Mouse (Mus musculus) urinary bladder, adult 18-20 months (tissue): ENCODE measurements around the gene C730034F03Rik.
"Not testable (repeated sequence)": the region's sequence is repeated elsewhere in the genome, so short reads cannot be mapped to it uniquely, and the experiment has no call there.

Experiments
- DNase-seq, 2 experiments: peaks; one replicate each; pipeline ENCODE4 v3.0.0; 2022; ENCODE audit warnings: low spot score in 2 of 2, mixed read lengths in 2 of 2

The C730034F03Rik gene

DNA sequence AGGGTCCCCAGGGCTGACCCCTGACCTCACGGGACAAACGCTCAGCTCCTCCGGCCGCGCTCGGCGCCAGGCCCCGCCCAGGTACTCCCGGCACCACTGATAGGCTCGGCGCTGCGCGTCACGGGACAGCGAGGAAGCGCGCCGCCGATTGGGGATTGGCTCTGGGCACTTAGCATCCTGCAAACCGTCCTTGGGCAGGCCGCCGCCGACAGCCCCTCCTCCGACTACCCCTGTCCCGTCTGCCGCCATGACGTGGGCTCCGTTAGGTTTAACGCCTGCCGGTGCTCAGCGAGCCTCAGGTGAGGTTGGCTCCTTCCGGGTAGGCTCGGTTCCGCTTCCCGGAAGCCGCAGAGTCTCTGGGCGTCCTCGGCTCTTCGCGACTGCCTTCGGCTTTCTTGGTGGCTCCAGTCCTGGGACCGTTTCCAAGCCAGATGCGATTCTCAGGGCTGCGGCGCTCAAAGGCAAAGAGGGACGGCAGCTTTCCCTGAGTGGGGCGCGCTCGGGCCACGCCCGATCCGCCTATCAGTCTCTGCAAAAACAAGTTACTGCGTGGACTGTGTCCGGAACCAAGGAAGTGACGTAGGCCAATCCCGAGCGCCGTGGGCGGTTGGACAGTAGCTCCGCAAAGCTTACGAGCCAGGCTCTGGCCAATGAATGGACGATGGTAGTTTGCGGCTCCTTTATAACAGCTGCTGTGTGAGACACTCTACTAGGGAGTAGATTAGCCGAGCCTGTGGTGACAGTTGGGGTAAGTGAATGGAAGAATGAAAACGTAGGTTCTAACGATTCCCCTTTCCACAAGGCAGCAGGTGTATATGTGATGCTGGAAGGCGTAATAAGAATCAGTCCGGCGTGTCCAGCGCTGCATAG is at the start of gene C730034F03Rik, which contains the start of the genes Gm44502 and Chkb:
C730034F03Rik (plus strand) TSS at position 238 of the 870 bp plus-strand sequence.
Gm44502 (minus strand) TSS at position 345 of the 870 bp plus-strand sequence.
Chkb (minus strand) TSS at position 557 of the 870 bp plus-strand sequence.
- DNase-seq = peak; percentile 85 to 89

DNA sequence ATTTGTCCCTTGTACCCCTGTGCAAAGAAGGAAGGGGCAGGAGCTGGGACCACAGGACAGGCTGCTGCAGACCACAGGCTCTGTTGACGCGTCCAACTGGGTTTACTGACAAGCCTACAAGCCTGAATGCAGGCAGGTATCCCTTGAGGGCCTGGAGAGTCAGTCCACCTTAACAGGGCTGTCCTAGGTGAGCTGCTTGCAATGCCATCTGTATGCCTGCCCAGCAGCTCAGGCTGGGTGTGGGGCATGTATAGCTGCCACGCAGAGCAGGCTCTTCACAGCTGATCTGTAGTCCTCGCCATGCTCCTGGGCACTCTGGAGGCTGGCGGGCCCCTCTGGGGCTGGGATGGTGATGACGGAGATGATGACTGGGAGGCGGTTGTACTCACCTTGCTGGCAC is 44.8 kb upstream of the C730034F03Rik start, which contains the start of gene Klhdc7b:
Klhdc7b (plus strand) TSS at position 301 of the 400 bp plus-strand sequence.
- DNase-seq = no peak

DNA sequence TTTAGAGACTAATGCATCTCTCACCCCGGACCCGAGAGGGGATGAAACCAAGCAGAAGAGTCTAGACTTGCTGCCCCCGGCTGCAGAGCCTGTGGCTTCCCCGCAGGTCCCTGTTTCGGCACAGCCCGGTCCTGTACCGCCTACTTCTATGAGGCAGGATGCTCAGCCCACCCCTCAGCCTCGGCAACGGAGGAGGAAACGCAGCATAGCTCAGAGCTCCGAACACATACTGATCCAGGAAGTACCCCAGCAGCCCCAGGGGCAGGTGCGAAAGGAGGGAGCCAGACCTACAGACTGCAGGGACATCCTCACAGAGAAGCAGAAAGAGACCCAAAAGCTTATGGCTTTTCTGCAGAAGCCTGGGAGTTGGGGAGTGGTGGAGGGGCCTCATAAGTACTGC is 42.3 kb upstream of the C730034F03Rik start:
- no peak for DNase-seq

DNA sequence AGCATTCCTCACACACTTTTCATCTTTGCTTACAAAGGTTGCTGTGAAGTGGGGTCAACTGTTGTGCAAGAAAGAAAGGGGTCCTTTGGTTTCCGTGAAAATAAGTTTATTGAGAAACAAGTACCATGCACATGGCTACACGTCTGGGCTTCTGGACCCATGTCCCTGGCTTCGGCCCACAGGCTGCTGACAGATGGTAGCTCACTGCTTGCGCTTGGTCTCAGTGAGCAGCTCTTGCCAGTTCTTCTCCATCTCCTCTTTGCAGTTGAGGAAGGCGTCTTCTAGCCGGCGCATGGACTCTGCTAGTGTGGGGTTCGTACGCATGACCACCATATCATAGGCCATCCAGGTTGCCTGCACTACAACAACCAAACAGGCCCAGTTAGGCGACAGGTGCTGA is 39.3 kb upstream of the C730034F03Rik start:
- no peak for DNase-seq

DNA sequence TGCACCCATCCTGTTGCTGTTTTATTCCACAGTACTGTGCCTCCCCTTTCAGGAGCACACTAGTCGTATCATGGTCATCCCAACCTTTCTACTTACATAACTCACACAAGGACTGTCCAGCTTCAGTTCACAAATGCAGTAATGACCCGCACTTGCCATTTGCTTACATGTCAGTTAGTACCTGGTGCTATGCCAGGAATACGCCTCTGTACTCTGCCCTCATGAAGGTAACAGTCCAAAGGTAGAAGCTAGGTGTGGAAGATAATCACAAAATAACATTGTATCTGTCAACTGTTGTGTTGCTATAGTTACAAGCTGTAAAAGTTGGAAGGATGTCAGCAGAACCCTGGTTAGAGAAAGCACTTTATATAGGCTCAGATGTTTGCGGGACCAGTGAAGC is 32.5 kb upstream of the C730034F03Rik start:
- no peak for DNase-seq

DNA sequence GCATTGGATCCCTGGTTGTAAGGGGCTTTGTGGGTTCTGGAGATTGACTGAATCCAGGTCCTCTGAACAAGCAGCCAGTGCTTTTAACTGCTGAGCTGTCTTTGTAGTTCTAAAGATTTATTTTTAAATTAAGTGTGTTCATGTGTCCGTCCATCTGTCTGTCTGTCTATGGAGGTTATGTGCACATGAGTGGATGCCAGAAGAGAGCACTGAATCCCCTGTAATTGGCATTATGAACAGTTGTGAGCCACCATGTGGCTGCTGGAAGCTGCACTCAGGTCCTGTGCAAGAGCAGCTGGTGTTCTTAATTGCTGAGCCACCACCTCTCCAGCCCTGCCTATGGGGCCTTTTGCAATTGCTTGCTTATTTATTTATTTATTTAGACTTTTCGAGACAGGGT is 31.2 kb upstream of the C730034F03Rik start:
- DNase-seq = no peak

DNA sequence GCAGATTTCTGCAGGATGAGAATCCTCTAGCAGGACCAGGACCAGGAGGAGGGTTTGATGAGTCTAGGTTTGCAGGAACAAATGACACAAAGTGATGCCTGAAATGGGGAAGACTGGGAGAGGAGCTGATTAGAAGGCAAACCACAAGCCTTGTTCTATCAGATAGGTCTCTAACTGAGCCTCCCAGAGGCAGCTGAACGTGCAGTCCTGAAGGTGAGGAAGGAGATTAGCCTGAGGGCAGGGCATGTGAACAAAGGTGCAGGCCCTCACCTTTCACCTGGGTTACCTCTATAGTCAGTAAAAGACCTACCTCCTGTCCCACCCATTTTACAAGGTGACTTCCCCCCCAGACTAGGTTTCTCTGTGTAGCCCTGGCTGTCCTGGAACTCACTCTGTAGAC is 29.7 kb upstream of the C730034F03Rik start:
- DNase-seq = no peak

DNA sequence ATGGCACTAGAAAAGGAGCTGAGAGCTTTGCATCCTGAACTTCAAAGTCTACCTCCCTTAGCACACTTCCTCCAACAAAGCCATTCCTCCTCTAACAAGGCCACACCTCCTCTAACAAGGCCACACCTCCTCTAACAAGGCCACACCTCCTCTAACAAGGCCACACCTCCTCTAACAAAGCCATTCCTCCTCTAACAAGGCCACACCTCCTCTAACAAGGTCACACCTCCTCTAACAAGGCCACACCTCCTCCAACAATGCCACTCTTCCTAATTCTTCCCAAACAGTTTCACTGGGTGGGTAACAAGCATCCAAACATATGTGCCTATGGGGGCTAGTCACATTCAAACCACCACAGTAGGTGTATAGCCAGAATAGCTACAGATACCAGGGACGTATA is 26.9 kb upstream of the C730034F03Rik start:
- DNase-seq = no peak

DNA sequence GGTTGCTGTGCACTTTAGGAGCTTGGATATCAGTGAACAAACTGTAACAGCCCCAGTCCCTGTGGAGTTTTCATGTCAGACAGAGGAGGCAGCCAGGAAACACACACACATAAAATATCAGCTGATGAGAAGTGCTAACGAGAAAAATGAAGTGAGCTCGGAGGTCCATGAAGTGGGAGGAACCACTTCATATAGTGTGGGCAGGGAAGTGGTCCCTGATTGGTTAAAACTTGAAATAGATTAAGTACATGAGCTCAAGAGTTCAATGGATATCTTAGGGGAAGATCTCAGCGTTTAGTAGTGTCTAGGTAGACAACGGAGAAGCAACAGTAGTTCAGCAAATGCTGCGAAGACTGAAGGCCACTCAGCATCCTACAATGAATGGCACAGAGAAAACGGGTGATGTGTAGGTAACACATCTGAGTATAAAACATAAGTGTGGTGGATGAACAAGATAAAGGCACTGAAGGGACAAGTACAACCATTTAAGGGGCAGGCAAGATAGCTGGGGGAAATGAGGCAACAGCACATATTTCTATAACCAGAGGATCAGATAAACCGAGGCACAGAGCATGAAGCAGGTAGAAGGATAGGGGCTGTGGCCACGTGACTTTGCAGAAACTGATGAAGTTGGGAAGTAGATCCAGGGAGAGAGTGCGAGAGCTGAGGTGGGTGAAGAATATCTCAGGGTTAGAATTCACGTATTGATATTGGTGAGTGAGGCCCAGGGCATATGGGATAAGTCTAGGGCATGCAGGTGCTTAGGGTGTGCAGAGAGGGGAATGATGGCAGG is 24.4 kb upstream of the C730034F03Rik start:
- DNase-seq = no peak

DNA sequence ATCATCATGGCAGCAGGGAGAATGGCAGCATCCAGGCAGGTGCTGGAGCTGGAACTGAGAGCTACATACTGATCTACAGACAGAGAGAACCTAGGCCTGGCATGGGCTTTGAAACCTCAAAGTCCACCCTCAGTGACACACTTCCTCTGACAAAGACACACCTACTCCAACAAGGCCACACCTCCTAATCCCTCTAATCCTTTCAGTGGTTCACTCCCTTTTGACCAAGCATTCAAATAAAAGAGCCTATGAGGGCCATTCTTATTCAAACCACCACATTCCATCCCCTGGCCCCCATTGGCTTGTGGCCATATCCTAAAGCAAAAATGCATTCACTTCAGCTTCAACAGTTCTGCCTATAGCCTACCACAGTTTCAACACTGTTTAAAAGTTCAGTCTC is 22.7 kb upstream of the C730034F03Rik start:
- DNase-seq = no peak

DNA sequence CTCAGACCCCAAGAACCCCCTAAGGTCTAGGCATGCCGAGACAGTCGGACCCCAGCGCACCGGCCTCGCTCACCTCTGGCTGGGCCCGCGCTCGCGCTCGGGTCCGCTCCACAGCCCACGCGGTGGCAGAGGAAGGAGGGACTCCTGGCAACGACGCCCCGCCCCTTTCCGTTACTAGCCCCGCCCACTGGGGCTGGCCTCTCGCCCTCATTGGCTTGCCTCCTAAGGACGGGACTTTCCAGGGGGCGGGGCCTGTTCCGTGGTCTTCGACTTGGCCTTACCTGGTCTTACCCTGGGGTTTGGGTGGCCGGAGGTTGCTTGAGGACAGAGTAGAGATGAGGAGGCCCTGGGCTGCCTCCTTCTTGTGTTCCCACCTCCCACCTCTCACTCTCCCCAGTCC is 19.3 kb upstream of the C730034F03Rik start, which contains the start of gene Syce3:
Syce3 (minus strand) TSS at position 386 of the 400 bp plus-strand sequence.
- no peak for DNase-seq

DNA sequence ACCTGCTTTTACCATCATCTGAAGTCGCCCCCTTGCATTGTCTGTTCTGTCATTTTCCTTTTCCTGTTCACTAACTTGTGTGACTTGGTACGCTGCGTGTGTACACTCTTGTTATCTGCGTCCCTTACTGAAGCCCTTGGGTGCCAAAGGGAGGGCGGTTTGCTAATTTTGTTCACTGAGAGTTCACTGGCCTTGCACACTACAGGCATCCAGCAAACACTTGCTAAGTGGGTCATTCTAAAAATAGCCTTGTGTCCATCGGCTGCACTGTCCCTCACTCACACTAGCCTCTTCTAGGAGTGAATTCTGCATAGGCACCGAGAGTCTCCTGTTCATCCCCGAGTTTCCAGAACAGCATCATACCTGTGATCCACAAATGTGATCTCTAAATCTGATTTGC is 14.1 kb upstream of the C730034F03Rik start:
- DNase-seq = no peak

DNA sequence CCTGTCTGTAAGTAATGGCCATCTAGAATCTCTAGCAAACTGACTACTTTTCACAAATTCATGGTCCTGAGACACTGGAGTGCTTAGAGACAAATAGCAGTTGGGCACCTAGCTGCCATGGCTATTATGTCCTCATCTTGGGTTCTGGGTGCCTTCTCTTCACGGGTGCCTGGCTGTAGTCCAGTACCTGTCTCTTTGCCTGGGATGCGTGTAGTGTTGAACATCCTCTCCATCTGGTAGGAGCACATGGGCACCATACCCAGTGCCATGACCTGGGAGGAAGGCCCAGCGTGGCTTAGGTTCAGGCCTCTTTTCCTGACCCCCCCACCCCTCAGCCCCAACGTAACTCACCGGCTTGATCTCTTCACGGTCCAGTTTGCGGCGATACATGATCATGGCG is 7.5 kb upstream of the C730034F03Rik start:
- DNase-seq = no peak

DNA sequence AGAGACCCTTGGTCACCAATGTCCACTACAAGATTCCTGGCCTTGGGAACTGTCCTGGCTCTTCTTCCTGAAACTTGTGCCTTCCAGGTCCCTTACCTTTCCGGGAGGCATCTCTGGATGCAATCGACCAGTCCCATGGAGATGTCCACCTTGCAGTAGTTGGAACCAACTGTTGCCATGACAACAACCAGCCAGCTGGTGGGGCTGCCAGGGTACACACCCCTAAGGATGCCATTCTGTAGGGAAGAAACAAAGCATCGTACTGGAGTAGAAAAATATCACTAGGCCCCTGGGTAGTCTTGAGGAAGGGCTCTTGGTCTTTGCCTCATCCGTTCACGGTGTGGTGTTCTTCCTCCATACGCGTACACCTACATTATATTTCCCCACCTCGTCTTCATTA is 4.8 kb upstream of the C730034F03Rik start:
- DNase-seq = no peak

DNA sequence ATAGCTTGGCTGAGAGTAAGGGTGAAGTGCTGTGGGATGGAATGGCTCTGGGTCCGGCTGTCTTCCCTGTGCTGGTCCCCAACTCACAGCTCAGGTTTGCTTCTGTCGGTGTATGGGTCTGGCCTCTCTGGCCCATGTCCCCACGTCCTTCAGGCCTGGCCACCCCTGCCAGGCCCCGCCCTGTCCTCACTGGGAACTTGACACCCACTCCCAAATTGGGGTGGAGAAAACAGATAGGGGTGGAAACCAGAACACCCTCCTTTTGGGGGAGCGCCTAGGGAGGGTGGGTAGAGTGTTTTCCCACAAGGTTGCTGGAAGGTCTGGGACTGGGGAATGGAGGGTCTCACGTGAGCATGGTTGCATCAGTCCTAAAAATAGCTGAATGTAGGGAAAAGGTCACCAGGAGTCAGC is 3.7 kb upstream of the C730034F03Rik start, which contains the start of gene Cpt1b:
Cpt1b (minus strand) TSS at position 153 of the 411 bp plus-strand sequence.
- no peak for DNase-seq

DNA sequence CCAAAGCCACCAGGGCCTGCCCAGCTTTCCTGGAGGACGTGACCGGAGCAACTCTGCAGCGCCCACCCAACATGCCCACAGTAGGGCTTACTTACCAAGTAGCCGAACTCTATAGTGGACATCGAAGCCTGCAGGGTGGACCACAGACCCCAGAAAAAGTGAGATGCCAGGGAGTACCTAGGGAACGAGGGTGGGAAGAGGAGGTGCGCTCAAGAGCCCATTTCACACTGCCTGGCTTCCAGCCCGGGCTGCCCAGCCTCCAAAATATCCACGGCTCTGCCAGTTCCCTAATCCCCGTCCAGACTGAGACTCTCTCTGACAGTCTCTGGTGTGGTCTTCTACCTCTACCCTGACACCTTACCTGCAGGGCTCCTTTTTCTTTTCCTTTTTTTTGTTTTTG is 2.7 kb upstream of the C730034F03Rik start:
- DNase-seq = no peak

DNA sequence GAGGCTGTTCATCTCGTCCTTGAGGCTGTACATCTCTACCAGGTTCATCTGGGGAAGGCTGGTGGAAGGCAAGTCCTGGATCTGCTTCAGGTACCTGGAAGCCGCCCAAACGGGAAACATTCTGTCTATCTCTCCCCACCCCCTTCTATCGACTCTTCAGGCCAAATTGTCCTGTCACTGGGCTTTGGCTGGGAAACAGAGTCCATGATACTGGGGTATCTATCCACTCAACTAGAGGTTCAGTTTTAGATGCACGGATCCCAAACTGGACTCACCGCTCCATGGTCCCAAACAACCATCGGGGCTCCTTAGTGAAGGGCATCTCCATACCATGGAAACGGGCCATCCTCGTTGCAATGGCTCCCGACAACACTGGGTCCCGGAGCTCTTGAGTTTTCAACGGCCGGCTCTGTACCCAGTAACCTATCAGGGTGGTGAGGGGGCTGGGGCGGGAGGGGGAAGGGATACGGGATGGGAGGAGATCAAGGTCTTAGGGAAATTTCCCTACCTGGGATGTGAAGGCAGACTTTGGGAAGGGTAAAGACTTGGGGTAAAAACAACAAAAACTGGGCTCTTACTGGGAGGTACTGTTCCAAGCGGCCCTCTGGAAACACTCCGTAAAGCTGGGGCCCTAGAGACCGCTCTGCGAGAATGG is 1.1 kb upstream of the C730034F03Rik start:
- no peak for DNase-seq

DNA sequence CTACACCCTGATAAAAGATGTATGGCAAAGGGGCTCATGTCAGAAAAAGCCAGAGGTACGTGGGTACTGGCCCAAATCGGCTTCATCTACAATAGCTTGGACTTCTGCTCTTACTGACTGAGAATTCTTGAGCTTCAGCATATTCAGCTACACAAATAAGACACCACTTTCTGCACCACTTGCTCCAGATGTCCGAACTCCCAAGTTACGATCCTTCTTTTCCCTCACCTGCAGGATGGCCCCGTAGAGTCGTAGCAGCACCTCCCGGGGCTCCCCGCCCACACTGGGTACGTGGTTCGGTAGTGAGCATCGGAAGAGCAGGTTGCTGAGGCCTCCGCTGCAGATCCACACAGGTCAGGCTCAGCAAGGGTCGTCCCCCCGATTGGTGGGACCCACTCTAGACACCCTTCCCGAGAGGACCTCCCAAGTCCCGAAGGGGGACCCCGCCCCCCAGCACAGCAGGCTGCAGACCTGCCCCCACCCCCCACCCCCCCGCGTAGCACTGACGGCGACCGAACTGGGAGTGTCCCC is 503 bp upstream of the C730034F03Rik start:
- DNase-seq = no peak

DNA sequence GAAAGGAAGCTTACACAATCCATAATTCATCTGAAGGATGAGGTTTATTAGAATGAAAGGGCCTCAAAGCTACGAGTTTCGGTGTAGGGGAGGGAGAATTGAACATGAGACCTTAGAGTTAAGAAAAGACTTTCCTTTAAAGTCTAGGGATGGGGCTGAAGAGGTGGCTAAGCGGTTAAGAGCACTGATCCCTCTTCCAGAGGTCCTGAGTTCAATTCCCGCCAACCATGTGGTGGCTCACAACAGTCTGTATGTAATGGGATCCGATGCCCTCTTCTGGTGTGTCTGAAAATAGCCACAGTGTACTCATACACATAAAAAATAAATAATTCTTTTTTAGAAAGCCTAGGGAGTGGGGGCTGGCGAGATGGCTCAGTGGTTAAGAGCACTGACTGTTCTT is 952 bp downstream of the C730034F03Rik start:
- DNase-seq = no peak

DNA sequence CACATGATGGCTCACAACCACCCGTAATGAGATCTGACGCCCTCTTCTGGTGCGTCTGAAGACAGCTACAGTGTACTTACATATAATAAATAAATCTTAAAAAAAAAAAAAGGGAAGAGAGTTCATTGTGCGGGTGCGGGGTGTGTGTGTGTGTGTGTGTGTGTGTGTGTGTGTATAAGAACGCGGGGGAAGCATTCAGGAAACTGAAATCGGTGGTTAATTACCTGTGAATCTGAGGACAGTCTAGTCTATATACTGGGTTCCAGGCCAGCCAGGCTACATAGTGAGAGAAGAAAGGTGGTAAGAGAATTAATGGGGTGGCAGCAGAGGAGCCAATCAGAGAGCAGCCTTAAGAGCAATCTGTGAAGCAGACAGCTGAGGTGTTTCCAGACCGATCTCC is 1.4 kb downstream of the C730034F03Rik start:
- DNase-seq = not testable (repeated sequence)

DNA sequence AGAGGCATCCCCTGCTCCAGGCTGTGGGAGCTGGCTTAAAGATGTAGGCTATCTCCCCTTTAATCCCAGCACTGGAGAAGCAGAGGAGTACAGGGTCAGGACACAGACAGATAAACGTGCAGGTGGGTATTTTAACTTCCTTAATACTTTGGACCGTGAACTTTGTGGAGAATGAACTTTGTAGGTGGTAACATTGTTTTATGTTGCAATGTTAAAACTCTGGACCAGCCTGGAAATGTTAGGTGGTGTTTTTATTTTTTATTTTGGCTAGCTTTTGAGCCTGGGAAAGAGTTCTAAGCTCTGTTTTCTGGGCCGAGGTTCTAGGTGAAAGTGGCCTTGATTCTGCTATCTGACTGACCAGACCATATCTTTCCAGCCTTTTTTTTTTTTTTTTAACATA is 1.9 kb downstream of the C730034F03Rik start:
- no peak for DNase-seq

DNA sequence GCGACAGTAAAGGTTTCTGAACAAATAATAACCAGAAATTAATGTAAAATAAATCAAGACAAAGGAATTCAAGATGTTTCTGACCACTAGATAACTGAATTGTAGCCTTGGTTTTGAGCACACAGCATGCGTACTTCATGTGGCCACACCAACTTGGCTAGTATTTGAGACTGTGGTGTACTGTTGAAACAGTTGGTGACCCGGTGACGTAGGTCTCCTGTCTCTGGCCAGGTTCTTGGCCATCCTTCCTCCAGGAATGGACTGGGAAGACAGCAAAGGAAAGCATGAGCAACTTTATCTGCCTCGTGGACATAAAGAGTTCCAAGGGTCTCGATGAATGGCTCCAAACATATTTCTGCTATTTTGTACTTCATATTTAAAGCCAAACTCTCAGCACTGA is 2.4 kb downstream of the C730034F03Rik start:
- DNase-seq = no peak
